Mouse (Mus musculus): ENCODE results near the gene Ddn.

Gene Ddn

DNA sequence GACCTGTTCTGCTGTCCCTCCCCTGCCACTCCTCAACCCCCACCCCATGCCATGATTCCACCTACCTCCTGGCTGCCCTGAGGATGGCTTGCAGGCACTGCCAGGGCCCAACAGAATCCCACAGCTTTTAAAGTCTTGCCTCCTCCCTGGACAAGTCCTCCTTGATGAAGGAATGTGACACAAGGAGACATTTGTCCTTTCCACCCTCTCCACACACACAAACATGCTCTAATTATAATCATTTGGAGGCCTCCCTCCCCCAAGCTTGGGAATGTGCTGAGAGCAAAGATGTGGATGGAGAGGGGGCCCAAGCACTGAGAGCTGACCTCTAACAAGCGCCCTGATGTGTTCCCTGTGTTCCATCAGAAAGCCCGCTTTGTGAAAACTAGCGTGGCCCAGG is at the start of gene Ddn:
Gene Ddn (minus strand): TSS at position 101 of the 400 bp plus-strand sequence.
- DNase-seq = no peak

DNA sequence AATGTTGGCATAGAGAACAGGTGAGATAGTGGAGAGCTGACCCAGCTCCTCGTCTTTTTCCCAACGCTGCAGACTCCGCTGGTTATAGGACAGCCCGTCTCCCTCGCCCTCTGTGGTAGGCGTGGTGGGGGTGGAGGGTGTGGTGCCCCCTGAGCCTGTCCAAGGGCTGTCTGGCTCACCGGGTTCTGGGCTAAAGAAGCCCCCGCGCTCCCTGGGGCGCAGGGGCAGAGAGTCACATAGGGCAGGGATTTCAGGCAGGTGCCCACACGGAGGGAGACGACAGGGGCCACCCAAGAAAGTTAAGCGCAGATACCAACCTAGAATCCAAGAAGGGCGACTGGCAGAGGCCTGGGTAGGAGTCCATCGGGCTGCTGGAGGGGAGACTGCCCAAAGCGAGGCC is 44.9 kb upstream of the Ddn start:
- DNase-seq = no peak

DNA sequence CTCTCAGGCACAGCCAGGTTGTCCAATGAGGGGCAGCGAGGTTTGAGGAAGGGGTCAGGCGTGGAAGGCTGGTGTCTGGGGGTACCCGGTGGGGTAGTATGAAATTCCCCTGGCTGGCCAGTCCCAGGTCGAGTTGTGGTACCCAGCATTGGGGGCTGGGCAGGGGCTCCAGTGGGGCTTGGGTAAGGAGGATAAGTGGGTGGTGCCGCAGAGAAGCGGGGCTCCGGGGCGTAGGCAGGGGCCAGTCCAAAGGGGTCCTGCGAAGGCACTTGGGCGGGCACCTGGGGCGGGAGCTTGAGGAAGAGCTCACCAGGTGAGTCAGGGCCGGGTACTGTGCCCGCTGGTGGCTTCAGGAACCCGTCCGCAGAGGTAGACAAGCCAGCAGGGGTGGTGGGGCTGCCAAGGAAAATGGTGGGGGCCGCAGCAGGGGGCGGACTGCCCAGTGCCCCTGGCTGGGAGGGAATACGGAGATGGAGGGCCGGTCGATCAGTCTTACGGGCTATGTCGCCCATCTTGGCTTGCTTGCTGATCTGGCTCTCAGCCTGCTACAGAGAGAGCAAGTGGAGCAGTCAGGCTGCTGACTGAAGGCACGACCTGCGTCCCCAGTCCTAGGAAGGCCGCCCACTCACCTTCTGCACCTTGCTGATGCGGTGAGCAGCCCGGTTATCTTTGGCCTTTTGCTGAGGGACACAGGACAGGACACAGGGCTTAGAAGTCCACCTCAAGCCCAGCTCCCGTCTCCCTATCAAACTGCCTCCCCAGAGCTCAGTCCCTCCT is 44.1 kb upstream of the Ddn start:
- DNase-seq = no peak

DNA sequence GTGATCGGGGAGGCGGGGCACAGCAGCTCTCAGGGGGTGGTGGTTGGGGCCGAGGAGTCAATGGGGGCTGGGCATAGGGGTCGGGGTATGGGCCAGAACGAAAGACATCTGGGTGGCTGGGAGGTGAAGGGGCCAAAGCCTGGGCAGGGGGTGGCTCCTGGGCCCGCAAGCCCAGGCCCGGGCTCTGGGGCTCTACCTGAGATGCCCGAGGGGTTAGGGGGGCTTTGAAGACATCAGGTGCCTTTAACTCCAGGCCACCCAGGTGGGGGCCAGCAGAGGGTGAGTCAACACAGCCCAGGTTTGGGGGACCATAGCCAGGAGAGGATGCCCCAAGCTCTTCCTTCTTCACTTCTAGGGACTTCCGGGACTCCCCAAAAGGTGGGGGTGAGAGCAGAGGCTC is 43.4 kb upstream of the Ddn start:
- DNase-seq = no peak

DNA sequence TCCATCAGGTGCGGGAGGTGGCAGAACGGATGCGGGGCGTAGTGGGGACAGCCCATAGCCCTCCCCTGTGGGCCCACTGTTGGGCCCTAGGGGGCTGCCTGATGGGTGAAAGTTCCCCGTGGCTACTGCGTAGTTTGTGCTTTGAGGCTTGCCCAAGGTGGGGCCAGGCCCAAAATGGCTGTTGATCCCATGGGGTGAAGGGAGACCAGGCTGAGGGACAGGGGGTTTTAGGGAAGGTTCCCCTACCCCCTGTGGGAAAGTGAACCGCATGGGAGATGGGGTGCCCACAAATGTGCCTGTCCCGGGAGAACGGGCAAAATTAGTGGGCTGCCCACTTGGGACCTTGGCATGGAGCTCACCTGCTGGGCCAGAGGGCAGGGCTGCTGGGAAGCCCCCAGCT is 42.8 kb upstream of the Ddn start:
- DNase-seq = no peak

DNA sequence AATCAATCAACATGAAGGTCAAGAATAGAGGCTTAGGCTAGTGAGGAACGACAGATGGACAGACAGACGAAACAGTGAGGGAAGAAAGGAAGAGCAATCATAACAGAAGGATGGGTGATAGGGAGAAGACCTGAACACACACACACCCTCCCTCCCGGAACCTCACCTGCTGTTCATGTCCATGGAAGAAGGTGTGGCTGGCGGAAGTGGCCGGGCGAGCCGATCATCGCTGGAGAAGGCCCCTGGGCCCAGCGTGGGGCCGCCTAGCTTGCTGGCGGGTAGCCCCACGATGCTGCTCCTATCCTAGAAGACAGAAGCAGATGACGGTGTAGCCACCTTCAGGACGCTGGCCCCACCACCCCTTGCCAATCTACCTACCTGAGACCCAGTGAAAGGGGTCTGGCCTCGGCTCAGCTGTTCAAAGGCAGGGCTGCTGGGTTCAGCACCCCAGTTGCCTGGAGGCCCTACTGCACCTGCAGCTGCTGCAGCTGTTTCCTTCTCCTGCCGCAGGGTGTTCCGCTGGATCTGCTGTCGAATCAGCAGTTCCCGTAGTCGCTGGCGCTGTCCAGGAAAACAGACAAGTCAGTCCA is 42.0 kb upstream of the Ddn start:
- DNase-seq = no peak

DNA sequence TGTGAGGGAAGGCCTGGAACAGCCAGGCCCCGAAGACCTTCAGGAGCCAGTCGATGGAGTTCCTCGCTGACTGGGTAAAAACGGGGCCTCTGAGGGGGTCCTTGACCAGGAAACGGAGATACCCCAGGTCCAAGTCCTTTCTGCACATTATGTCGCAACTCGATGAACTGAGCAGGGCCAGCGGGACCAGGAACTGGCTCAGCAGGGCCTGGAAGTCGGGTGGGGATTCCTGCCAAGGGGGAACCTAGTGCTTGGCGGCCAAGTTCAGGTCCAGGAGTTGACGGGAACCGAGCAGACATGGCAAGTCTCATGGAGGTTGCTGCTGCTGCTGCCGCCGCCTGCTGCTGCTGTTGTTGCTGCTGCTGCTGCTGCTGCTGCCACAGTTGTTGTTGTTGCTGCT is 41.4 kb upstream of the Ddn start:
- no peak for DNase-seq

DNA sequence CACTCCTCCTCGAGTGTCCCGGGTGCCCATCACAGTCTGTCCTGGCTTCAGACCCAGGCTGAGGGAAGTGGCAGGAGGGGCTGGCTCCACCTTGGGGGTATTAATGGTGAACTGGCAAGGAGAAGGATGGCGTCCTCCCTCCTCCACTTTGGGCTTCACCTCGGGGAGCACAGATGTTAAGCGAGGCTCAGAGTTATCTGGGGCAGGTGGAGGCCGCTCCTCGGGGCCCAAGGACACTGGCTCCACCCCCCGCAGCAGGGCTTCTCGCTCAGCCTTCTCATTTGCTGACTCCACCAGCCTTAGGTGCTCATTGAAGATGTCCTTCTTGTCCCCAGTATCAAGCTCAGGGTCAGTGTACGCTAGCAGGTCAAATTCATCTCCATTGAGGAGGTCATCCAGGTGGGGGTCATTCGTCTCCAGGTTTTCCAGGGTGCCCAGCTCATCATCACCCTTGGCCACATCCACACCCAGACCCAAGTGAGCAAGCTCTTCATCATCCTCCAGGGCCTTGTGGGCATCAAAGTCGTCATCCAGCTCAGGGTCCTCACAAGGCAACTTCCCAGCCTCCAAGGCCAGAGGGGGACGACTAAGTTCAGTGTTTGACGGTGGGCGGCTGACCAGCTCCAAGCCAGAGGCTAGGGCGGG is 40.8 kb upstream of the Ddn start:
- no peak for DNase-seq

DNA sequence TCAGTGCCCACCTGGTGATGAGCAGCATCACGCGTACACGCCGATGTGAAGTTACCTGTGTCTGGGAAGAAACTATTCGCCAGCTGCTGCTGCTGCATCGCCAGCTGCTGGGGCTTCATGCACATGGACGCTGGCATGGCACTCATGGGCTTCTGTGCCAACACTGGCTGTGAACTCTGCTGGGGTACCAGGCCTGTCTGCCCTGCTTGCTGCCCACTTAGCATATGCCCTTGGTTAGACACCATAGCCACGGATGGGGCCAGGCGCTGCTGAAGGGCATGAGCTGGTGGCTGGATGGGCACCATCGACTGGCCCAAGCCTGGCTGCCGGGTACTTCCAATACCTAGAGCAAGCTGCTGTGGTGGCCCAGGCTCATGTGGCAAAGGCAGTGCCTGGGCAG is 39.9 kb upstream of the Ddn start:
- no peak for DNase-seq

DNA sequence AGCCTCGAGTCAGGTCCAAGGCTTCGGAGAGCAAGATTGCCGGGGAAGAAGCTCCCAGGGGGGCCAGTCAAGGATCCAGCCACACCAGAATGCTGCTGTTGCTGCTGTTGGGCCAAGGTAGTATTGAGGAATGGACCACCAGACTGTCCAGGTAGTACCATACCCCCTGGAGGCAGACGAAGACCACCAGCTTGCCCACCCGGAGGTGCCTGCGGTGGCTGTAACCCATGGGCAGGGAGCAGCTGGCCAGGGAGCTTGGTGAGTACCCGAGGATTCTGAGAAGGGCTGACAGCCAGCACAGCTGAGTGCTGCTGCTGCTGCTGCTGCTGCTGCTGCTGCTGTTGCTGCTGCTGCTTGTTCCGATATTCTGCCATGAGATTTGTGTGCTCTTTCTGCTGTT is 36.9 kb upstream of the Ddn start:
- no peak for DNase-seq

DNA sequence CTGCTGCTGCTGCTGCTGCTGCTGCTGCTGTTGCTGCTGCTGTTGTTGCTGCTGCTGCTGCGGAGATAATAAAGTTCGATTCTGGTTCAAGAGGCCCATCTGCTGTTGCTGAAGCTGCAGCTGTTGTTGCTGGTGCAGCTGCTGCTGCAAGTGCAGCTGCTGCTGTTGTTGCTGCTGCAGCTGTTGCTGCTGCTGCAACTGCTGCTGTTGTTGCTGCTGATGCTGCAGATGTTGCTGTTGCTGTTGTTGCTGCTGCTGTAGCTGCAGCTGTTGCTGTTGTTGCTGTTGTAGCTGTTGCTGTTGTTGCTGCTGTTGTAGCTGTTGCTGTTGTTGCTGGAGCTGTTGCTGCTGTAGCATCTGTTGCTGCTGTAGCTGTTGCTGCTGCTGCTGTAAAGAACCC is 35.9 kb upstream of the Ddn start:
- no peak for DNase-seq

DNA sequence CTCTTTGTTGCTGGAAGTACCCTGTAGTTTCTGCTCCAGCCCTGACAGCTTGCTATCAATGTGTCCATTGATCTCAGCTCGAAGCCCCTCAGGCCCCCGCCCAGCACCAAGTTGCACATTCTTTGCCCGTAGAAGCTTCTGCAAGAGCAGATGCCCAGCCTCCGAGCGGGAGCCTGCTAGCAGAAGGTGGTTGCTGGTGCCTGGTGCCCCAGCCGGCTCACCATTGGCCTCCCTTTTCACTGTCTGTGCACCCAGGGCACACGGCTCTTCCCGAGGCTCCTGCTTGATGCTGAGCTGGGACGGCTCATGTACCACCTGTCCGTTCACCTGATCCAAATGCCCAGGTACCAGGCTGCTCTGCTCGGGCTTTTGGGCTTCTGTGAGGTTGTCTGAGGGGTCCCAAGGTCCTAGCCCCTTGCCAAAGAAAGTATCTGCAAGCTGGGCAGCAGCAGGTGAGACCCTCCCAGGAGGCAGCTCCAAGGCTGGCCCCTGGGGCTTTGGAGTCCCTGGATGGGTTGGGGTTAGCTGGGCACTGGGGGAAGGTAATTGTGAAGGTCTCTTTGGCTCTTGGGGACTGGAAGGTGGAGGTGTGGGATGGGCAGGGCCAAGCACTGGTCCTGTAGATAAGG is 34.4 kb upstream of the Ddn start:
- DNase-seq = no peak

DNA sequence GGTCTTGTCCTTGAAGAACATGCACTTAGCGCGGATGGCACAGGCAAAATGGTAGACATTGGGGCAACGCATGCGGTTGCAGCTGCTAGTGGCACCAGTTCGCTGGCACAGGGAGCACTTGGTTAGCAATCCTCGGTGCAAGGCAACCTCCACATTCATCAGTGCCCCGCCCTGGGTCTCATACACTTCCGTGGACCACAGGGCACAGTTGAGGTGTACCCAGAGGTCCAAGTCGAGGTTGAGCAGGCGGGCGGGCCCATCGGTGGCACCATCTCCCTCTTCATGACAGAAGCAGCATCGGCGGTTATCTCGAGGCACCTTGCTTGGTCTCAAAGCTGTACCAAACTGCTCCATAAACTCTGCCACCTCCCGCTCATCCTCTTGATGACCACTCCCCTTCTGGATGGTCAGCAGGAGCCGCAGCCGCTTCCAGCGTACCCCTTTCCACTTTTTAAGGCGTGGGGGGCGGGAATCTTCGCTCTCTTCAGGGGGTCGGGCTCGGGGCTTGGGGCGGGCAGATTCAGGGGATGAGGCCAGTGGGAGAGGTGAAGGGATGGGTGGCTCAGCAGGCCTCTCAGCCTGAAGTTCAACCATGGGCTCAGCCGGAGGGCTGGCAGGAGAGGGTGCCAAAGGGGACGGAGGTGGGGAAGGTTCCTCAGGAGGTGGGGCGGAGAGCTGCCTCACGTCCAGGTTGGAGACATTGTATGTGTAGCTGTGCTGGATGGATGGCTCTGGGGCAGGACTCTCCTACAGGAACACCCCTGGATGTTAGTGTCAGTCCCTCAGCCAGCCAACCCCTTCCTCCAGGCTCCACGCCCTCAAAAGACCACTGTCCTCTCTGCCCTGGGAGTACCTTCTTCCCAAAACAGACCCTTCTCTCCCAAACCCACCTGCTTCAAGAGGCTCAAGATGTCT is 30.6 kb upstream of the Ddn start:
- DNase-seq = no peak

DNA sequence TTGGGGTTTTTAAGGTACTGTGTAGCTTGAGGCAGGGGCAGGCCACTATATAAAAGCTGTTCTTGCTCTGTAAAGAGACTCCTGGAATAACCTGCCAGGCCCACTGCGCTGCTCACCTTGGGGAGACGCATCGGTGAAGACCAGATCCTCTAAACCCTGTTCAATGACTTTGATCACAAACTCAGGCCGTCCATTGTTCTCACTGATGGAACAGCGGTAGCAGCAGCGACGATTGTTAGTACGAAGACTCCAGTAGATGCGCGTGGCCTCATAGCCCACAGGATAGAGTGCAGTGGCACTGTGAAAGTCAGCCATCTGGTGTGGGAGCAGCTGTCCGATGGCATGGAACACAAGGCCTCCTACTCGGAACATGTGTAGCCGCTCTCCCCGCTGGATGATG is 29.9 kb upstream of the Ddn start:
- DNase-seq = no peak

DNA sequence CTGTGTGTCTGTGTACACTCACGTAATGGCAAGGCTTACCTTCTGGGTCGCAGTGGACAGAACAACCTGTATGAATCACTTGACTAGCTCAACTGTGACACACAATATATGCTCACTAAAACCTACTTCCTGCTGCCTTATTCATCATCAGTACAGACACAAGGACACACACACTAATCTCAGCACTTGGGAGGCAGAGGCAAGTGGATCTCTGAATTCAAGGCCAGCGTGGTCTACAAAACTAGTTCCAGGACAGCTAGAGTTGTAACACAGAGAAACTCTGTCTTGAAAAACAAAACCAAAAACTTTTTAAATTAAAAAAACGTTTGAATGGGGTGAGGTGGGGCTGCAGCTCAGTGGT is 28.4 kb upstream of the Ddn start:
- no peak for DNase-seq

DNA sequence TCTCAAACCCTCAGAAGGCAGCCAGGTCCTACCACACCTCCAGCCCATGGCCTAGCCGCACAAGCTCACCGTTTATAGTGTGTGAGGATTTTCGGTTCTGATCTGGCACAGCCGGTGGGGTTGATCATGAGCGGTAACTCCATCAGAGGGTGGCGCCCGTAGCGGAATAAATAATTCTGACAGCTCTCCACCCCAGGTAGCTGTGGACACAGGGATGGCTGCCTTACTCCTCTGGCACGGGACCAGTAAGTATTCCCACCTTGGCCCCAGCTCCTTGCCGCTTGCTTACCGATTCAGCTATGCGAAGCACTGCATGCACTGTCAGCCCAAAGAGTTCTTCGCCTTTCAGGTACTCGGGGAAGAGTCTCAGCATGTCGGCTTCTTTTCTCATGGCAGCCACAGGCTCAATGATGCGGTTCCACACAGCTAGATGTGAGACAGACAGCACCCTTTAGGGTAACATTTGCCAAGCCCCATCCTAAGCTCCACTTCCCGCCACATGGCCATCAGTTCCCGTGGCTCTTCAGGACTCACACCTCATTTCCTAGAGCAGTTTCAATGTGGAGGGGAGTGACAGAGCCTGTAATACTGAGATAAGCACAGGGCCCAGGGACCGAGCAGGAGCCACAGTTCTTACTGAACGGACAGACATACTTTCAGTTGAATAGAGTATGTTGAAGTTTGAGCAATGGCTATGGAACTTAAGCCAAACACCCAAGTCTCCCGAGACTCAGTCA is 27.9 kb upstream of the Ddn start:
- DNase-seq = no peak

DNA sequence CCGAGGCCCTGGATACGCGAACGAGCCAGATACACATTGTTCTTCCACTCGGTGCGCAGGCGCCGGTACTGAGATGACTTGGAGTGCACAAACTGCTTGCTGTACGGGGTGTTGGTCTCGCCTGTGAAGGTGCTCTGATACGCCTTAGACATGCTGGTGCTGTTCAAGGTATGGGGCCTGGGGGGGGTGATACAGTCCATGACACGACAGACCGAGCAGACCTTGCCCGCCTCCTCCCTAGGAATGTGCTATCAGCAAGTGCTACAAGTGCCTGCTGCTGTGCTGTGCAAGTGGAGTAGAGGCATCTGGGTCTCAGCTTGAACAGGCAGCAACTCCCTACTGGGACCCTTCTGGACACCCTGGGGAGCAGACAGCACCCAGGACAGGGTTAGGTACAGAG is 26.0 kb upstream of the Ddn start:
- no peak for DNase-seq

DNA sequence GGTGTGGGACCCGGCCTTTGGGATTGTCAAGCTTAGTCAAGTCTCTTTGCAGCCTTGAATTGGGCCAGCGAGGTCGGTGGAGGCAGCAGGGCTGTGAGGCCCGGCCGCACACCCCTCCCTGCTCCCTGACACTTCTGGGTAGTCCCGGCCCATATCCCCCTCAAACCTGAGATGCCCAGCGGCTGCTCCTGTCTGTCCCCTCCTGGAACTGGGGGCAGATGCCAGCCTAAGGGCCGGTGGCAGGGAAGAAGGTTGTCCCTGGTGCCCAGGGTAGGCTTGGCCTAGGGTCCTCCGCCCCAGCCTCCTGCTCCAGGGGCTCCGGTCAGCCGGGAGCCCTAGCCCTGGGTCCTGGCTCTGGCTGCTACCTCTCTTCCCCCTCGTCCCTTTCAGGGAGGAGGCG is 24.8 kb upstream of the Ddn start:
- DNase-seq = no peak

DNA sequence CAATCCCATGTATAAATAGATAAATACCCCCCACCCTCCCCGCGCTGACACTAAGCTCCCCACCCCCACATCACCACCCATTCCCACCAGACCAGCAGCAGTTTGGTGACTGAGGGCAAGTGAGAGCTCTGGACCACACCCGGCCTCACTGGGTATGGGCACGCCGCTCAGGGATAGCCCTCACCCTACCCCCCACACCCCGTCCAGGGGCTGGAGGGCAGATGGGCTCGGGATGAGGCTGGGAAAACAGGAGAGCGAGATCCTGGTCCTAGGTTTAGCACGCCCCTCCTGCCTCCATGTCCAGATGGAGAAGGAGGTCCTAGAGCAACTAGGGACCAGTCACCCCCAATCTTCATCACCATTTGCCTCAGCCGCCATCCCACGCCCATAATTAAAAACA is 24.0 kb upstream of the Ddn start:
- DNase-seq = peak; percentile 30

DNA sequence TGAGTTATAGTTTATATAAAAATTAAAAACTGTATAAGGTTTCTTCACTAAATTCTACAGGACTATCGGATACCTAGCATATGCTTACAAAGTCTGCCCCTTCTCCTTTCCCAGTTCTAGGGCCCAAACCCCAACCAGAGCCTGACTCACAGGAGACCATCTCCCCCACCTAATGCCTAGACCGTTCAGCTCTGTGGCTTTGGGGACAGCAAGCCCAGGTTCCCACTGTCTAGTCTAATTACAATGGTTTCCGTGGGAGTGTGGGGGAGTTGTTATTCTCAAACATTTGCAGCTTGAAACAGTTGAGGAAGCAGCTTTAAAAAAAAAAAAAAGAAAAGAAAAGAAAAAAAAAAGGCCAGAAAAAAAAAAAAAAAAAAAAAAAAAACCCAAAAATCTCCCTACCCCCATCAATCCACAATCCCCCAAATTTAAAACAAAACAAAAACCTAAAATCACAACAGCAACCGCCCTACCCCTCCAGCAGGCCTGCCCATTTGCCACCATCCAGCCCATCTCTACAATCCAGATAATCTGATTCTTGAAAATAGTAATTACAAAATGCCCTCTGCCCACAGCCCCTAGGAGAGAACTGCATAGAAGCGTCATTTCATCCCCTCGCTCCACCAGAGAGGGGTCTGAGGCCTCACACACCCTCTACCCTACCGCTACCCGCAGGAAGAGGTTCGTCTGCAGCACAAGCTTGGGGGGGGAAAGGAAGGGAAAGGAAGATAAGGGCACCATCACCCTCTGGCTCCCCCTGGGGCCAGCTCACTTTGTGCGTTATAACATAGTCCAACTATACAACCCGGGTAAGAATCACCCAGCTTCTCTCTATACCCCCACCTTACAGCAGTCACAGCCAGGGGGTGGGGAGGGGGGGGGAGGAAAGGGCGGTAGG is 23.1 kb upstream of the Ddn start:
- peak; percentile 83 for DNase-seq

DNA sequence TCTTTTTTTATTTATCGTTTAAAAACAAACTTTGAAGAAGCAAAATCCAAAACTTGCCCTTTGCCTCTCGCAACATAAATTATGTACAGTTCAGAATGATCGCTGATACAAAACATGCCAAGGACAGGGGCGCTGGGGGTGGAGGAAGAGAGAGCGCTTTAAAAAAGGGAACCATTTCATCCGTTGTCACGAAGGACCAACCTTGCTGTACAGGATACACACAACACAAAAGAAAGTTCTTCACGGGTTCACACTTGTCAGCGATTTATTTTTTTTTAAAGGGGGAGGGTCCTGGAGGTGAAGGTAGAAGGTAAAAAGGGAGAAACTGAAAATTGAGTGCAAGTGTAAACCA is 22.4 kb upstream of the Ddn start:
- no peak for DNase-seq
